Mouse (Mus musculus): ENCODE data around the gene Med21.

Gene Med21

DNA sequence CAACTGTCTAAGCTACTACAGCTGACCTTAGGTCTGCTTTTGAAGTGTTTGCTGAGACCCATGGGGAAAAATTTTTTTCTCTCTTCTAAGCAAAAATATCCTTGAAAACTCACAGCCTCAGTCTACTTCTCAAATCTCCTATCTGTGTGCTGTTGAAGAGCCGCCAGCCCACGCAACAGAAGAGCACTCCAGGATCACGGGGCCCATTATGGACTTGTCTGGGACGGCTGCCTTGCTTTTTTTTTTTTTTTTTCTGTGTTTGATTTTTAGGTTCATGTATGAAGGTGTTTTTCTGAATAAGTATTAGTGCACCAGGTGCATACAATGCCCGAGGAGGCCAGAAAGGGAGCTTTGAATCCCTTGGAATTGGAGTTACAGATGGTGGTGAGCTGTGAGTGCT lies 5.9 kb upstream of the Med21 start:
- ATAC-seq (ENCODE audit: insufficient number of reproducible peaks, low FRiP score, low TSS enrichment): no peak

- ATAC-seq (ENCODE audit: insufficient number of reproducible peaks, low FRiP score, low TSS enrichment): no peak
These were observed 2.0 kb upstream of the Med21 start for GRCm38 (mm10) chr6:146640068-146640965.

DNA sequence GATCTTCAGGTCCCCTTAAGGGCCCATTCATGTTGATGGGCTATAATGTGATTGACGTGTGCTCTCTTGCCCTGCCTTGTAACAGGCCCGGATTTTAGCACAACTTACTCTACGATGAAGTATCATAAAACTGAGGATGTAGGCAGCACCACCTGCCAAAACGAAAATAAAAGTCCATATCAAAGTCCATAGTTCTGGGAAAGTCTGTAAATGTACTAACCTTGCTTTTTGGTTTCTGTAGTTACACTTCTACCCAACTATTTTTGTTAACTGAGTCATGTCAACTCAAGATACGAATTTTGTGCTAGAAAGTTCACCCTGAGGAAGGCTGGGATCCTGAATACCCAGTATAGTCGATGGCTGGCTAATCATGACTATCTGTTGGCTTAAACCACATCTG lies 1.4 kb upstream of the Med21 start:
- no peak for ATAC-seq (ENCODE audit: insufficient number of reproducible peaks, low FRiP score, low TSS enrichment)

DNA sequence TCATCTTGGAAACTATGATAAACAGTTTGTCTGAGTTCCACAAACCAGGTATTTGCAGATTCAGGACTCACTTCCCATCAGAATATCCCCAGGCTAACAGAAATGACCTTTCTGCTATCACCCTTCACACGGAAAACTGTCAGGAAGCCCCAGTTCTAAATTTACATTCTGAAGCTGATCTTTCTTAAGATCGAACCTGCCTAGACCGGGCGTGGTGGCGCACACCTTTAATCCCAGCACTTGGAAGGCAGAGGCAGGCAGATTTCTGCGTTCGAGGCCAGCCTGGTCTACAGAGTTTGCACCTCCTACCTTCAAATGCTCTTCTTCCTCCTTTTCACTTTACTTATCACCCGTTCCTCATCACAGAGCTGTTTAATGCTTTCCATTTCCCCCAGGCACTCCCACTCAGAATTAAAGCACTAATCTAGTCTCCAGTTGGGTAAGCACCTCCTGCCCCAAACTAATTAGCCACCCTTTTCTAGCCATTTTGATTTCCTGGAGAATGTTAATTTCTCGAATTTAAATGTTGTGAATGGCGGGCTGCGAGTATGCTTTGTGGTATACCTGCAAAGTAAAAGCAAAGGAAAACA lies 631 bp upstream of the Med21 start:
- ATAC-seq (ENCODE audit: insufficient number of reproducible peaks, low FRiP score, low TSS enrichment): no peak

- ATAC-seq (ENCODE audit: insufficient number of reproducible peaks, low FRiP score, low TSS enrichment): no peak
These were observed 830 bp downstream of the Med21 start for GRCm38 (mm10) chr6:146643184-146643570.

- ATAC-seq (ENCODE audit: insufficient number of reproducible peaks, low FRiP score, low TSS enrichment): no peak
These were observed 7.7 kb downstream of the Med21 start for GRCm38 (mm10) chr6:146650013-146650412.

DNA sequence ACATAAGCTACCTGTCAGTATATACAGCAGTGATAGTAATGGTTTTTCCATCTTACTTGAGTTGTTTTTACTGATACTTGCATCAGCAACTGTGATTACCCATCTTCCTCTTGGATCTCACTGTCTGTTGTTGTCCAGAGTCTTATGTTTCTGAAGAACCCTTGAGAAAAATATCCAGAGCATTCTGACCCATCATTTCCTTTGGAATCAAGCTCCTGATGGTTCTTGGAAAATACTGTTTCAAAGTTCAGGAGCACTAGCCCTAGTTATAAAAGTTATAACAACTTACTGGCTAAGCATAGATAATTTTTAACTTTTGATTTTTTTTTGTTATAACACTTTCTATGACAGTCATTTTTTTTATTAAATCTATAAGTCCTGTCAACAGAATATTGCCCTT lies 9.1 kb downstream of the Med21 start:
- ATAC-seq (ENCODE audit: insufficient number of reproducible peaks, low FRiP score, low TSS enrichment): no peak

DNA sequence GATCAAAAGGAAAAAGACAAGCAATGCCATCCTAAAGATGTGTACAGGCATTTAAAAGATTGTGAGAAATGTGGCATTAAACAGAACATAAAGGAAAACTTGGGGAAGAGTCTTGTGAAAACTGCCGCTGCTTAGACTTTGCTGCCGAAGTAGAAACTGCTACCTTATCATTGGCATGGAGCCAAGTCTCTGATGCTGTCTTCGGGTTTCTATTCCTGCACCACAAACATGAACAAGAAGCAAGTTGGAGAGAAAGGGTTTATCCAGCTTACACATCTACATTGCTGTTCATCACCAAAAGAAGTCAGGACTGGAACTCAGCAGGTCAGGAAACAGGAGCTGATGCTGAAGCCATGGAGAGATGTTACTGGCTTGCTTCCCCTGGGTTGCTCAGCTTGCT lies 10.8 kb downstream of the Med21 start:
- ATAC-seq (ENCODE audit: insufficient number of reproducible peaks, low FRiP score, low TSS enrichment): no peak

DNA sequence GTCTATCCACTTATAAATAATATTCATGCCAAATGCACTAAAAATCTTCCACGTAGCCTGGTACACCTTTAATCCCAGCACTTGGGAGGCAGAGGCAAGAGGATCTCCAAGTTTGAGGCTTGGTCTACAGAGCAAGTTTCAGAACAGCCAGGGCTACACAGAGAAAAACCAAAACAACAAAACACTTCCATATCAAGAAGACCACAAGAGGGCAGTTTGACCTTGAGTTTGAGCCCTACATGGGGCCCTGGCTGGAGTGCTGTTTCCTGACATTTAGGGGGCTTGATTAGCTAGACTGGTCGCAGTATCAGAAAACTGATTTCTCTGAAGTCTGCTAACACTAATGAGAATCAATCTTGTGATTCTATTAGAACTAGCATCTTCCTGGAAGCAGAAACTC lies 18.2 kb downstream of the Med21 start:
- ATAC-seq (ENCODE audit: insufficient number of reproducible peaks, low FRiP score, low TSS enrichment): no peak

GRCm38 (mm10) chr6:146661655-146662054 lies 19.3 kb downstream of the Med21 start:
- no peak for ATAC-seq (ENCODE audit: insufficient number of reproducible peaks, low FRiP score, low TSS enrichment)

GRCm38 (mm10) chr6:146662679-146663078 lies 20.3 kb downstream of the Med21 start:
- no peak for ATAC-seq (ENCODE audit: insufficient number of reproducible peaks, low FRiP score, low TSS enrichment)

DNA sequence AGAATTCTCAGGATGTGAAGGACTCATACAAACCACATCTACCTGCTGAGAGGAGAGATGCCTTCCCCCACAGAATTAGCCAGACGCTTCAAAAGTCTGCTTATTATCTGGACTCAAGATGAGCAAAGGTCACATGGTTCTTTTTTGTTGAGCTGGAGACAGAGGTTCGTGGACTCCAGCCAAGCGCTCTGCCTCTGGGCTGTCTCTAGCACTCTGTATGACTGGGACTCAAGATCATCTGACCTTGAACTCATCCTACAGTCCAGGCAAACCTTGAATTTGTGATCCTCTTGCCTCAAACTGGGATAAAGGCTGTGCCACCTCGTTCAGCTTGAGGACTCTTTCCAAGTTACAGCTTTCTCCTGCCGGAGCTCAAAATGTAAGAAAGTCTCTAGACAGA lies 21.8 kb downstream of the Med21 start:
- no peak for ATAC-seq (ENCODE audit: insufficient number of reproducible peaks, low FRiP score, low TSS enrichment)

DNA sequence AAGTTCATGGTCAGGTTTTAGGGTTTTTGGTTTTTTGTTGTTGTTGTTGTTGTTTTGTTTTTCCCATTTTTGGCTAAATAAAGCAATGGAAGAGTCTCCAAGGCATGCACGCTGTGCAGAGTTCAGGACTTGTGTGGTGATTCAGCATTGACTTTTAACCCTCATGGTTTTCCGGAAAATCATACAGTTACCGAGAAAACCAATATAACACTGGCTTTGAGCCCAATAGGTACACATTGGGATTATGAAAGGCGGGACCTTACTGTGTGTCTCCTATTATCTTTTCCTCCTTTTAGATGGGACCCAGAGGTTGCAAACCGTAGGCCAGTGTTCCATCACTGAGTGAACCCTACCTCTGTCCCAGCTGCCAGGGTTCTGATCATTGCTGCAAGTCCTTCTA lies 22.6 kb downstream of the Med21 start:
- ATAC-seq (ENCODE audit: insufficient number of reproducible peaks, low FRiP score, low TSS enrichment): no peak

DNA sequence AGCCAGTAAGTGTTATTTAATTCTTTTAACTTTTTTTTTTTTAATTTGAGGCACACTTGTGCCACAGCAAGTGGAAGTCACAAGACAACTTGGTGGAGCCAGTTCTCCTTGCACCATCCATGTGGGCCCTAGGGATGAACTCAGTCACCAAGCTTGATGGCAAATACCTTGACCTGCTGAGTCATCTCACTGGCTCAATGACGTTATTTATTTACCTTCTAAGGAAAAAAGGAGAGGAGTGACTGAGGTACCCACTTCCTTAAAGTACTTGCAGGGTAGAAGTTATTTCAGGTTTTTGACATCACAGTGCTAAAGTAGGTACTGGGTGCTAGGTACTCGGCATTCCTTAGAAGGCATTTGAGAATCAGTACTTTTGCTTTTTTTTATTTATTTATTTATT lies 23.1 kb downstream of the Med21 start:
- ATAC-seq (ENCODE audit: insufficient number of reproducible peaks, low FRiP score, low TSS enrichment): no peak

GRCm38 (mm10) chr6:146666811-146667210 lies 24.5 kb downstream of the Med21 start:
- ATAC-seq (ENCODE audit: insufficient number of reproducible peaks, low FRiP score, low TSS enrichment): no peak

DNA sequence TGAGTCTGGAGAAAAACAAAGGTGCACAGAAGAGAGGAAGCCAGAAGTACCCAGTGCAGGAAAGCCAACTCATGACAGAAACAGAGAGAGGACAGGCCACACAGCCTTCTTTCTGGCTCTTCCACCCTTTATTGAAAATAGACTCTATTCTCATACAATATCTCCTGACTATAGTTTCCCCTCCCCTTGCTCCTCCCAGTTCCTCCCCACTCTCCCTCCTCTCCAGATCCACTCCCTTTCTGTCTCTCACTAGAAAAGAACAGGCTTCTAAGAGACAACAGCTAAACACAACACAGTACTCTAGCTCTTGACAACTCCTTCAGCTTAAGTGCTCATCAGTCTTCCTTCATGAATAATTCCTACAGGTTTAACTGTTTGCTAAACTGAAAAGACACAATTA lies 26.3 kb downstream of the Med21 start:
- no peak for ATAC-seq (ENCODE audit: insufficient number of reproducible peaks, low FRiP score, low TSS enrichment)

- ATAC-seq (ENCODE audit: insufficient number of reproducible peaks, low FRiP score, low TSS enrichment): no peak
These were observed 28.9 kb downstream of the Med21 start for GRCm38 (mm10) chr6:146670956-146671855.

DNA sequence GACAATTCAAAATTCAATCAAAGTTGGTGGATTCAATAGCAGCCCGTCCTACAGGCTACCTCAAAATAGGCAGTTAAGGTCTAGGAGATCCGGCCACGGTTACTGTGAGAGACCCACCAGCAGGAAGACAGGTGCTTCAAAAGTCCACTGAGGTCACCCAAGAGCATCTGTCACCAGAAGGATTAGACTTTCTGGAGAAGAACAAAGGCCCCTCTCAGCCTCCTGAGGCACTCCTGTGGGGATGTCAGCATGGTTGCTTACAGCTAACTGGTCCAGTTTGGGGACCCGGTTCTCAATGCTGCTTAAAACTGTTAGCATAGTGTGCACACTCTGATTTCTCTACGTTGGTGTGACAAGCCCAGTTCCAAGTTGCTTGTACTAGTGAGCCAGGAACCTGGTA lies 29.8 kb downstream of the Med21 start:
- no peak for ATAC-seq (ENCODE audit: insufficient number of reproducible peaks, low FRiP score, low TSS enrichment)

GRCm38 (mm10) chr6:146673696-146674095 lies 31.3 kb downstream of the Med21 start:
- ATAC-seq (ENCODE audit: insufficient number of reproducible peaks, low FRiP score, low TSS enrichment): no peak

DNA sequence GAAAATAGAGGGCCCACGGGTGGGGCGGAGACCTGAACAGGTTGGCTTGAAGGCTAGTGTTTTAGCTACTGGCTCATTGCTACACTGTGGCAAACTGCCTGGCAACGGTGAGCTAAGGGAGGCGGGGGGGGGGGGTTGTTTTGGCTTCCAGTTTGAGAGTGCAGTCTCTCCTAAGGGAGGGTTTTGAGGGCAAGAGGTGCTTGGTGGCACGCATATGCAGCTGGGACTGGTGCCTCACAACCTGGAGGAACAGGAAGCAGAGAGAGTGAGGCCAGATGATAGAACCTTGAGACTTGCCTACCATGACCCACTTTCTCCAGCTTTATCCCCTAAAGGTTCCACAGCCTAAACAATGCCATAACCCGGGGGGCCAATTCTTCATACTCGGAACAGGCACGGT lies 32.1 kb downstream of the Med21 start:
- ATAC-seq (ENCODE audit: insufficient number of reproducible peaks, low FRiP score, low TSS enrichment): no peak

GRCm38 (mm10) chr6:146674881-146675536 lies 32.7 kb downstream of the Med21 start:
- ATAC-seq (ENCODE audit: insufficient number of reproducible peaks, low FRiP score, low TSS enrichment): no peak
